Mouse (Mus musculus): ENCODE data around the gene Zmynd19. TPM values are rescaled to one million over a fixed set of nuclear protein-coding genes. Genes with fewer than 3 reads are reported as not detected.
"Not testable (repeated sequence)": the region's sequence is repeated elsewhere in the genome, so short reads cannot be mapped to it uniquely, and the experiment has no call there.

Zmynd19 gene
- polyA plus RNA-seq, 1 experiment from 2014 or later, result 16.8 TPM

GRCm38 (mm10) chr2:24929119-24929518, 20.5 kb upstream of the Zmynd19 start:
- no peaks in the 10 kb centered on the region for H3K36me3 ChIP-seq (ENCODE audit: control insufficient read depth, insufficient read depth, low read length)
- no peak overlapping the region for H3K27ac ChIP-seq (ENCODE audit: low read depth, low read length)
- no peak overlapping the region for H3K4me2 ChIP-seq (replicated peaks; ENCODE audit: low read depth, low read length)
- 64% methylated on average over 2 of the region's 2 CpGs for WGBS
- no peaks in the 10 kb centered on the region for H3K9me3 ChIP-seq (ENCODE audit: control insufficient read depth, low read length)
- ATAC-seq (ENCODE audit: low FRiP score), result no peak
- no peak overlapping the region for H3K4me3 ChIP-seq (ENCODE audit: low read depth, low read length)
- no peaks in the 10 kb centered on the region for H3K4me1 ChIP-seq (replicated peaks; ENCODE audit: control insufficient read depth, insufficient read depth, low read length)
- no peaks in the 10 kb centered on the region for H3K27me3 ChIP-seq (ENCODE audit: control insufficient read depth, insufficient read depth, low read length)
- DNase-seq (ENCODE audit: low spot score), result no peak
- no peak overlapping the region for H3K9ac ChIP-seq (ENCODE audit: low read depth, low read length)

GRCm38 (mm10) chr2:24929593-24929992, 20.0 kb upstream of the Zmynd19 start:
- 95% methylated on average over 5 of the region's 5 CpGs for WGBS
- ATAC-seq (ENCODE audit: low FRiP score) (no peak), DNase-seq (ENCODE audit: low spot score) (no peak)
- no peaks in the 10 kb centered on the region for H3K9me3 ChIP-seq (ENCODE audit: control insufficient read depth, low read length)
- H3K4me2 ChIP-seq (replicated peaks; ENCODE audit: low read depth, low read length), result no peak overlapping the region
- no peaks in the 10 kb centered on the region for H3K36me3 ChIP-seq (ENCODE audit: control insufficient read depth, insufficient read depth, low read length)
- no peaks in the 10 kb centered on the region for H3K4me1 ChIP-seq (replicated peaks; ENCODE audit: control insufficient read depth, insufficient read depth, low read length)
- no peak overlapping the region for H3K9ac ChIP-seq (ENCODE audit: low read depth, low read length)
- H3K4me3 ChIP-seq (ENCODE audit: low read depth, low read length), result no peak overlapping the region
- no peaks in the 10 kb centered on the region for H3K27me3 ChIP-seq (ENCODE audit: control insufficient read depth, insufficient read depth, low read length)
- H3K27ac ChIP-seq (ENCODE audit: low read depth, low read length), result no peak overlapping the region

- Histone ChIP-seq H3K4me2 (replicated peaks; ENCODE audit: low read depth, low read length) (peak overlapping the region; percentile 96), H3K4me3 (ENCODE audit: low read depth, low read length) (peak overlapping the region; percentile 59), H3K9me3 (ENCODE audit: control insufficient read depth, low read length) (no peaks in the 10 kb centered on the region), H3K27ac (ENCODE audit: low read depth, low read length) (no peak overlapping the region), H3K4me1 (replicated peaks; ENCODE audit: control insufficient read depth, insufficient read depth, low read length) (no peaks in the 10 kb centered on the region), H3K36me3 (ENCODE audit: control insufficient read depth, insufficient read depth, low read length) (no peaks in the 10 kb centered on the region), H3K27me3 (ENCODE audit: control insufficient read depth, insufficient read depth, low read length) (no peaks in the 10 kb centered on the region), H3K9ac (ENCODE audit: low read depth, low read length) (peak overlapping the region; percentile 72)
- ATAC-seq (ENCODE audit: low FRiP score) (peak; percentile 66; the same call in 1 of the 2 replicates), DNase-seq (ENCODE audit: low spot score) (no peak)
- WGBS, result 3% methylated on average over 18 of the region's 19 CpGs
Observed at GRCm38 (mm10) chr2:24934441-24934963, 15.1 kb upstream of the Zmynd19 start.

GRCm38 (mm10) chr2:24935057-24935796, 14.4 kb upstream of the Zmynd19 start, which contains the start of gene Arrdc1:
TSS of gene Arrdc1 (minus strand) at chr2:24935252.
- ATAC-seq (ENCODE audit: low FRiP score), result peak; percentile 91
- no peaks in the 10 kb centered on the region for H3K9me3 ChIP-seq (ENCODE audit: control insufficient read depth, low read length)
- no peaks in the 10 kb centered on the region for H3K4me1 ChIP-seq (replicated peaks; ENCODE audit: control insufficient read depth, insufficient read depth, low read length)
- peak within 1 kb of the TSS; percentile 59 for H3K4me3 ChIP-seq (ENCODE audit: low read depth, low read length)
- H3K36me3 ChIP-seq (ENCODE audit: control insufficient read depth, insufficient read depth, low read length), result no peaks in the 10 kb centered on the region
- no peaks in the 10 kb centered on the region for H3K27me3 ChIP-seq (ENCODE audit: control insufficient read depth, insufficient read depth, low read length)
- H3K9ac ChIP-seq (ENCODE audit: low read depth, low read length), result peak within 1 kb of the TSS; percentile 72
- peak within 1 kb of the TSS; percentile 17; the same call in 1 of the 2 replicates for H3K27ac ChIP-seq (ENCODE audit: low read depth, low read length)
- WGBS, result under 1% methylated on average over 43 of the region's 49 CpGs
- DNase-seq (ENCODE audit: low spot score), result peak; percentile 91
- peak within 1 kb of the TSS; percentile 96 for H3K4me2 ChIP-seq (replicated peaks; ENCODE audit: low read depth, low read length)

GRCm38 (mm10) chr2:24942092-24942491, 7.5 kb upstream of the Zmynd19 start:
- no peak for ATAC-seq (ENCODE audit: low FRiP score)

GRCm38 (mm10) chr2:24944304-24944703, 5.3 kb upstream of the Zmynd19 start:
- not testable (repeated sequence) for H3K4me1 ChIP-seq (replicated peaks; ENCODE audit: control insufficient read depth, insufficient read depth, low read length); DNase-seq (ENCODE audit: low spot score); H3K9me3 ChIP-seq (ENCODE audit: control insufficient read depth, low read length); H3K27ac ChIP-seq (ENCODE audit: low read depth, low read length); H3K4me3 ChIP-seq (ENCODE audit: low read depth, low read length); H3K4me2 ChIP-seq (replicated peaks; ENCODE audit: low read depth, low read length); H3K9ac ChIP-seq (ENCODE audit: low read depth, low read length); H3K36me3 ChIP-seq (ENCODE audit: control insufficient read depth, insufficient read depth, low read length); ATAC-seq (ENCODE audit: low FRiP score); H3K27me3 ChIP-seq (ENCODE audit: control insufficient read depth, insufficient read depth, low read length)
- WGBS, result 49% methylated on average over 2 of the region's 2 CpGs

More at GRCm38 (mm10) chr2:24942092-24942491, 7.5 kb upstream of the Zmynd19 start:
- Histone ChIP-seq H3K36me3 (ENCODE audit: control insufficient read depth, insufficient read depth, low read length) (no peaks in the 10 kb centered on the region), H3K27me3 (ENCODE audit: control insufficient read depth, insufficient read depth, low read length) (no peaks in the 10 kb centered on the region), H3K9ac (ENCODE audit: low read depth, low read length) (no peak overlapping the region), H3K9me3 (ENCODE audit: control insufficient read depth, low read length) (no peaks in the 10 kb centered on the region), H3K4me1 (replicated peaks; ENCODE audit: control insufficient read depth, insufficient read depth, low read length) (no peaks in the 10 kb centered on the region), H3K4me3 (ENCODE audit: low read depth, low read length) (no peak overlapping the region), H3K4me2 (replicated peaks; ENCODE audit: low read depth, low read length) (no peak overlapping the region), H3K27ac (ENCODE audit: low read depth, low read length) (no peak overlapping the region)
- WGBS, result 78% methylated on average over 4 of the region's 4 CpGs
- DNase-seq (ENCODE audit: low spot score), result no peak

- WGBS, result 0% methylated on average over 31 of the region's 31 CpGs
- peaks cover 8% of the 10 kb centered on the region; the same call in 1 of the 2 replicates for H3K36me3 ChIP-seq (ENCODE audit: control insufficient read depth, insufficient read depth, low read length)
- H3K4me3 ChIP-seq (ENCODE audit: low read depth, low read length), result peak overlapping the region; percentile 98
- DNase-seq (ENCODE audit: low spot score), result no peak
- no peaks in the 10 kb centered on the region for H3K27me3 ChIP-seq (ENCODE audit: control insufficient read depth, insufficient read depth, low read length)
- ATAC-seq (ENCODE audit: low FRiP score), result no peak
- H3K27ac ChIP-seq (ENCODE audit: low read depth, low read length), result peak overlapping the region; percentile 51; the same call in 1 of the 2 replicates
- peaks cover 2% of the 10 kb centered on the region; the same call in 1 of the 2 replicates for H3K4me1 ChIP-seq (replicated peaks; ENCODE audit: control insufficient read depth, insufficient read depth, low read length)
- no peaks in the 10 kb centered on the region for H3K9me3 ChIP-seq (ENCODE audit: control insufficient read depth, low read length)
- H3K4me2 ChIP-seq (replicated peaks; ENCODE audit: low read depth, low read length), result peak overlapping the region; percentile 93
- H3K9ac ChIP-seq (ENCODE audit: low read depth, low read length), result peak overlapping the region; percentile 92
Observed at GRCm38 (mm10) chr2:24950189-24950535, 570 bp downstream of the Zmynd19 start.

GRCm38 (mm10) chr2:24952537-24953055, 3.0 kb downstream of the Zmynd19 start:
- no peak overlapping the region for H3K27ac ChIP-seq (ENCODE audit: low read depth, low read length)
- no peak overlapping the region for H3K4me3 ChIP-seq (ENCODE audit: low read depth, low read length)
- H3K4me1 ChIP-seq (replicated peaks; ENCODE audit: control insufficient read depth, insufficient read depth, low read length), result peaks cover 2% of the 10 kb centered on the region; the same call in 1 of the 2 replicates
- H3K9ac ChIP-seq (ENCODE audit: low read depth, low read length), result no peak overlapping the region
- H3K4me2 ChIP-seq (replicated peaks; ENCODE audit: low read depth, low read length), result no peak overlapping the region
- H3K36me3 ChIP-seq (ENCODE audit: control insufficient read depth, insufficient read depth, low read length), result peaks cover 8% of the 10 kb centered on the region; the same call in 1 of the 2 replicates
- 90% methylated on average over 4 of the region's 4 CpGs for WGBS
- no peaks in the 10 kb centered on the region for H3K27me3 ChIP-seq (ENCODE audit: control insufficient read depth, insufficient read depth, low read length)
- ATAC-seq (ENCODE audit: low FRiP score), result no peak
- H3K9me3 ChIP-seq (ENCODE audit: control insufficient read depth, low read length), result no peaks in the 10 kb centered on the region
- no peak for DNase-seq (ENCODE audit: low spot score)
